Mouse (Mus musculus) left cerebral cortex, postnatal 14 days (tissue): ENCODE measurements around the gene Npr2. TPM values are rescaled to one million over a fixed set of nuclear protein-coding genes. Genes with fewer than 3 reads are reported as not detected.

Source experiments
- DNase-seq, 2 experiments: peaks; one replicate each; pipeline ENCODE4 v3.0.0; 2021 to 2022; ENCODE audit warnings: low spot score in 2 of 2, mixed read lengths in 1 of 2
- intact Hi-C: fragments of 180-260 bp; cut with DNase I; formaldehyde crosslinking; loops from one replicate; pipeline ENCODE4 v1.15.1; 2025
- total RNA-seq, 2 experiments: library from RNA; stranded (reverse); gene quantifications; 2 replicates each; pipeline ENCODE4 v1.2.3; 2021

Gene Npr2
- total RNA-seq, 2 experiments from 2014 or later: 38.5 to 43.3 TPM

GRCm38 (mm10) chr4:43613060-43613730 lies 18.5 kb upstream of the Npr2 start:
- intact Hi-C loops: no loop called here

GRCm38 (mm10) chr4:43620146-43620778 lies 11.5 kb upstream of the Npr2 start:
- intact Hi-C loops: no loop called here
- no peak for DNase-seq

More at GRCm38 (mm10) chr4:43613060-43613730, 18.5 kb upstream of the Npr2 start:
- DNase-seq: no peak

- intact Hi-C loops: no loop called here
- peak in 1 of 2 experiments; percentile 35 for DNase-seq
These were observed 2.5 kb upstream of the Npr2 start for GRCm38 (mm10) chr4:43629106-43629817.

GRCm38 (mm10) chr4:43630030-43630581 lies 1.6 kb upstream of the Npr2 start:
- DNase-seq: peak; percentile 91 to 94
- intact Hi-C loops: loop anchor here (1.0 kb wide), 2 partner anchors 36 to 82 kb away; no protein-coding TSS in a partner anchor

- DNase-seq: no peak
- intact Hi-C loops: loop anchor here (1.0 kb wide), 2 partner anchors 36 to 82 kb away; no protein-coding TSS in a partner anchor
These were observed 1.1 kb upstream of the Npr2 start for GRCm38 (mm10) chr4:43630671-43631045.

- intact Hi-C loops: no loop called here
- no peak for DNase-seq
These were observed 503 bp downstream of the Npr2 start for GRCm38 (mm10) chr4:43631956-43632920.

- DNase-seq: peak in 1 of 2 experiments; percentile 1
- intact Hi-C loops: no loop called here
These were observed 1.6 kb downstream of the Npr2 start for GRCm38 (mm10) chr4:43633296-43633695.

GRCm38 (mm10) chr4:43633736-43634135 lies 2.0 kb downstream of the Npr2 start:
- intact Hi-C loops: no loop called here
- no peak for DNase-seq

GRCm38 (mm10) chr4:43634621-43635374 lies 3.1 kb downstream of the Npr2 start:
- DNase-seq: no peak
- intact Hi-C loops: no loop called here

- no peak for DNase-seq
- intact Hi-C loops: no loop called here
These were observed 5.0 kb downstream of the Npr2 start for GRCm38 (mm10) chr4:43636751-43637150.

- intact Hi-C loops: no loop called here
- no peak for DNase-seq
These were observed 8.3 kb downstream of the Npr2 start for GRCm38 (mm10) chr4:43640076-43640475.

- intact Hi-C loops: no loop called here
- DNase-seq: no peak
These were observed 8.8 kb downstream of the Npr2 start for GRCm38 (mm10) chr4:43640491-43640890.

- intact Hi-C loops: no loop called here
- no peak for DNase-seq
These were observed 18.0 kb downstream of the Npr2 start for GRCm38 (mm10) chr4:43649783-43650182.

GRCm38 (mm10) chr4:43652726-43653125 lies 21.0 kb downstream of the Npr2 start:
- DNase-seq: no peak
- intact Hi-C loops: no loop called here

GRCm38 (mm10) chr4:43653161-43654015 lies 21.7 kb downstream of the Npr2 start, which contains the start of gene Spag8:
Spag8 (minus strand) TSS chr4:43653594.
- peak in 1 of 2 experiments; percentile 51 for DNase-seq

GRCm38 (mm10) chr4:43655656-43656338 lies 24.1 kb downstream of the Npr2 start:
- intact Hi-C loops: no loop called here

More at GRCm38 (mm10) chr4:43653161-43654015, 21.7 kb downstream of the Npr2 start, which contains the start of gene Spag8:
- intact Hi-C loops: no loop called here

More at GRCm38 (mm10) chr4:43655656-43656338, 24.1 kb downstream of the Npr2 start:
- DNase-seq: no peak
